Mouse (Mus musculus) left cerebral cortex, postnatal 25 days (tissue): Measurements from ENCODE around the gene Mrpl38. TPM values are rescaled to one million over a fixed set of nuclear protein-coding genes. Genes with fewer than 3 reads are reported as not detected.

Experiments
- total RNA-seq, 2 experiments: library from RNA; stranded (reverse); gene quantifications; 2 replicates each; pipeline ENCODE4 v1.2.3; 2021

The Mrpl38 gene
- total RNA-seq, 2 experiments from 2014 or later, result 53.0 to 53.8 TPM

Other genes with a start within 250 kb of the Mrpl38 start
- under 1 TPM in 1 of 2 experiments, not detected in 1; 0.32 TPM for gene Smim5, start 238.9 kb downstream of the Mrpl38 start, total RNA-seq
- not detected for gene Smim6, start 226.9 kb downstream of the Mrpl38 start, total RNA-seq
- gene Sap30bp, start 205.6 kb downstream of the Mrpl38 start, total RNA-seq, result 10 to 100 TPM; 40.4 to 45.5 TPM
- 10 to 100 TPM; 22.3 to 26.3 TPM for gene Recql5, start 205.4 kb downstream of the Mrpl38 start, total RNA-seq
- gene Itgb4, start 164.2 kb downstream of the Mrpl38 start, total RNA-seq, result 1 to 10 TPM; 3.7 to 6.6 TPM
- 10 to 100 TPM; 14.7 to 18.7 TPM for gene Galk1, start 126.1 kb downstream of the Mrpl38 start, total RNA-seq
- 100 to 1,000 TPM; 225 to 260 TPM for gene H3f3b, start 110.9 kb downstream of the Mrpl38 start, total RNA-seq
- 10 to 100 TPM; 20.7 to 21.7 TPM for gene Unk, start 108.5 kb downstream of the Mrpl38 start, total RNA-seq
- 1 to 10 TPM in 1 of 2 experiments, under 1 TPM in 1; 0.82 to 1.0 TPM for gene Unc13d, start 60.9 kb downstream of the Mrpl38 start, total RNA-seq
- 100 to 1,000 TPM; 342 to 363 TPM for gene Wbp2, start 51.9 kb downstream of the Mrpl38 start, total RNA-seq
- 1 to 10 TPM; 7.0 to 7.4 TPM for gene Trim47, start 11.7 kb downstream of the Mrpl38 start, total RNA-seq
- gene Trim65, start 7.7 kb downstream of the Mrpl38 start, total RNA-seq, result 1 to 10 TPM; 7.0 to 7.1 TPM
- gene Fbf1, start 29.3 kb upstream of the Mrpl38 start, total RNA-seq, result 10 to 100 TPM; 72.8 to 82.1 TPM
- gene Ten1, start 60.0 kb upstream of the Mrpl38 start, total RNA-seq, result 10 to 100 TPM; 40.6 to 42.4 TPM
- 100 to 1,000 TPM; 110 to 111 TPM for gene Acox1, start 60.2 kb upstream of the Mrpl38 start, total RNA-seq
- 1 to 10 TPM in 1 of 2 experiments, under 1 TPM in 1; 0.92 to 1.1 TPM for gene Evpl, start 99.2 kb upstream of the Mrpl38 start, total RNA-seq
- gene Srp68, start 135.3 kb upstream of the Mrpl38 start, total RNA-seq, result 10 to 100 TPM; 65.8 to 69.8 TPM
- not detected for gene Galr2, start 142.1 kb upstream of the Mrpl38 start, total RNA-seq
- 10 to 100 TPM; 95.7 to 97.4 TPM for gene Exoc7, start 168.4 kb upstream of the Mrpl38 start, total RNA-seq
- 1 to 10 TPM; 4.8 to 6.3 TPM for gene Foxj1, start 196.5 kb upstream of the Mrpl38 start, total RNA-seq